Mouse (Mus musculus) hindbrain, postnatal 0 days (tissue): Measurements from ENCODE around the gene Fam184b. TPM values are rescaled to one million over a fixed set of nuclear protein-coding genes. Genes with fewer than 3 reads are reported as not detected.
A peak's percentile ranks its signal among the peaks of the same experiment; 100 is the strongest.

Experiments used
- ATAC-seq: fragments of 200-750 bp; cut with Nextera tagmentation; 2 replicates; pipeline ENCODE4 v1.8.0; 2017; ENCODE audit warnings: mild to moderate bottlenecking, moderate TSS enrichment, moderate library complexity
- DNase-seq: peaks from one replicate; pipeline ENCODE4 v3.0.0-alpha.2; 2015; ENCODE audit warnings: low spot score
- H3K27ac ChIP-seq: fragments of 300-500 bp; sonication (generic); 2 replicates; pipeline ENCODE4 v1.5.1; 2014; ENCODE audit warnings: mild to moderate bottlenecking
- H3K27me3 ChIP-seq: fragments of 300-500 bp; sonication (generic); 2 replicates; pipeline ENCODE4 v1.6.1; 2014; ENCODE audit warnings: low read length, mixed read lengths; ENCODE audit not compliant: insufficient read depth
- H3K36me3 ChIP-seq: fragments of 300-500 bp; sonication (generic); 2 replicates; pipeline ENCODE4 v1.6.1; 2014; ENCODE audit warnings: low read length, mixed read lengths; ENCODE audit not compliant: insufficient read depth
- H3K4me1 ChIP-seq: fragments of 300-500 bp; sonication (generic); 2 replicates; pipeline ENCODE4 v1.6.1; 2014; ENCODE audit warnings: antibody characterized with exemption, low read length, mixed read lengths; ENCODE audit not compliant: insufficient read depth
- H3K4me2 ChIP-seq: fragments of 300-500 bp; sonication (generic); 2 replicates; pipeline ENCODE4 v1.6.1; 2014; ENCODE audit warnings: low read depth, mild to moderate bottlenecking, low read length, moderate library complexity, mixed read lengths
- H3K4me3 ChIP-seq: fragments of 300-500 bp; sonication (generic); 2 replicates; pipeline ENCODE4 v1.5.1; 2014; ENCODE audit warnings: low read length
- H3K9ac ChIP-seq: fragments of 300-500 bp; sonication (generic); replicated peaks from 2 replicates; pipeline ENCODE4 v1.6.1; 2014; ENCODE audit warnings: mild to moderate bottlenecking, low read length, moderate library complexity, mixed read lengths
- H3K9me3 ChIP-seq: fragments of 300-500 bp; sonication (generic); 2 replicates; pipeline ENCODE4 v1.6.1; 2016; ENCODE audit warnings: low read length, mixed read lengths
- CTCF ChIP-seq: IDR thresholded peaks from 2 replicates; pipeline ENCODE4 v1.5.1; 2016; ENCODE audit warnings: antibody characterized with exemption, control low read depth, low read depth
- WGBS: fragments of 180-500 bp; shearing (Covaris S2); extraction: QIAGEN DNeasy Blood & Tissue Kit; methylation state at CpG from one replicate; pipeline ENCODE4 v1.1.7; 2014; 5-methylcytosine and 5-hydroxymethylcytosine counted together
- polyA plus RNA-seq: library from polyadenylated mRNA; unstranded; fragments of >200 nt; fragmentation: Nextera tagmentation; extraction: Ambion mirVana; gene quantifications from 2 replicates; pipeline ENCODE4 v1.2.1, GENCODE M21; 2015
- total RNA-seq: library from RNA; depleted of rRNA; stranded (reverse); fragments of >200 nt; gene quantifications from 2 replicates; pipeline ENCODE4 v1.2.3, GENCODE M21; 2014

Gene Fam184b
- total and polyA plus RNA-seq, 2 experiments from 2014 or later: 15.1 to 15.3 TPM

- 50% methylated on average over 3 of the region's 3 CpGs for WGBS
Measured at GRCm38 (mm10) chr5:45621511-45621910, 17.9 kb downstream of the Fam184b start.

GRCm38 (mm10) chr5:45599056-45599455, 40.4 kb downstream of the Fam184b start:
- ATAC-seq (no peak), DNase-seq (no peak)
- peaks cover 7% of the 10 kb centered on the region for H3K4me1 ChIP-seq
- 70% methylated on average over 4 of the region's 4 CpGs for WGBS
- no peak overlapping the region for H3K4me3 ChIP-seq
- no peak overlapping the region for H3K27ac ChIP-seq
- H3K9ac ChIP-seq: no peak overlapping the region
- H3K27me3 ChIP-seq: no peaks in the 10 kb centered on the region
- no peaks in the 10 kb centered on the region for H3K36me3 ChIP-seq
- TF ChIP-seq CTCF: no peak
- no peak overlapping the region for H3K4me2 ChIP-seq
- no peaks in the 10 kb centered on the region for H3K9me3 ChIP-seq

More at GRCm38 (mm10) chr5:45621511-45621910, 17.9 kb downstream of the Fam184b start:
- Histone ChIP-seq H3K9ac (no peak overlapping the region), H3K4me2 (no peak overlapping the region), H3K9me3 (0 out of 2 replicates have a peak, but pooled peaks cover 3% of the 10 kb centered on the region), H3K4me3 (no peak overlapping the region), H3K27ac (no peak overlapping the region), H3K36me3 (no peaks in the 10 kb centered on the region), H3K4me1 (no peaks in the 10 kb centered on the region), H3K27me3 (no peaks in the 10 kb centered on the region)
- no peak for ATAC-seq
- DNase-seq: no peak
- TF ChIP-seq CTCF: no peak

- DNase-seq (peak; percentile 75), ATAC-seq (peak; percentile 92)
- no peak overlapping the region for H3K4me2 ChIP-seq
- H3K9me3 ChIP-seq: no peaks in the 10 kb centered on the region
- WGBS: 19% methylated on average over 3 of the region's 3 CpGs
- no peaks in the 10 kb centered on the region for H3K27me3 ChIP-seq
- H3K36me3 ChIP-seq: no peaks in the 10 kb centered on the region
- peak overlapping the region; percentile 57; the same call in 1 of the 2 replicates for H3K27ac ChIP-seq
- TF ChIP-seq CTCF: no peak
- no peak overlapping the region for H3K4me3 ChIP-seq
- H3K9ac ChIP-seq: no peak overlapping the region
- peaks cover 7% of the 10 kb centered on the region for H3K4me1 ChIP-seq
Measured at GRCm38 (mm10) chr5:45595363-45596039, 43.9 kb downstream of the Fam184b start.

- no peak overlapping the region for H3K4me3 ChIP-seq
- ATAC-seq: no peak
- no peaks in the 10 kb centered on the region for H3K36me3 ChIP-seq
- 60% methylated on average over 6 of the region's 6 CpGs for WGBS
- no peak overlapping the region for H3K27ac ChIP-seq
- DNase-seq: no peak
- TF ChIP-seq CTCF: no peak
- no peaks in the 10 kb centered on the region for H3K27me3 ChIP-seq
- H3K4me2 ChIP-seq: no peak overlapping the region
- H3K4me1 ChIP-seq: peaks cover 7% of the 10 kb centered on the region
- H3K9ac ChIP-seq: no peak overlapping the region
- no peaks in the 10 kb centered on the region for H3K9me3 ChIP-seq
Measured at GRCm38 (mm10) chr5:45593276-45593675, 46.1 kb downstream of the Fam184b start.

GRCm38 (mm10) chr5:45590094-45590493, 49.3 kb downstream of the Fam184b start:
- ATAC-seq (no peak), DNase-seq (no peak)
- H3K36me3 ChIP-seq: no peaks in the 10 kb centered on the region
- H3K4me2 ChIP-seq: no peak overlapping the region
- peaks cover 11% of the 10 kb centered on the region; the same call in 1 of the 2 replicates for H3K9me3 ChIP-seq
- no peak overlapping the region for H3K9ac ChIP-seq
- no peaks in the 10 kb centered on the region for H3K4me1 ChIP-seq
- TF ChIP-seq CTCF: no peak
- H3K27ac ChIP-seq: no peak overlapping the region
- no peaks in the 10 kb centered on the region for H3K27me3 ChIP-seq
- no peak overlapping the region for H3K4me3 ChIP-seq
- WGBS: 87% methylated on average over 4 of the region's 4 CpGs

GRCm38 (mm10) chr5:45584601-45585000, 54.8 kb downstream of the Fam184b start:
- WGBS: 90% methylated on average over 8 of the region's 8 CpGs
- no peak for ATAC-seq
- Histone ChIP-seq H3K9me3 (peaks cover 11% of the 10 kb centered on the region; the same call in 1 of the 2 replicates), H3K4me3 (no peak overlapping the region), H3K4me1 (no peaks in the 10 kb centered on the region), H3K36me3 (no peaks in the 10 kb centered on the region), H3K27ac (no peak overlapping the region), H3K4me2 (no peak overlapping the region), H3K9ac (no peak overlapping the region), H3K27me3 (no peaks in the 10 kb centered on the region)
- no peak for DNase-seq
- TF ChIP-seq CTCF: no peak

- H3K4me2 ChIP-seq: no peak overlapping the region
- DNase-seq (no peak), ATAC-seq (no peak)
- no peak for TF ChIP-seq CTCF
- no peak overlapping the region for H3K9ac ChIP-seq
- no peak overlapping the region for H3K4me3 ChIP-seq
- no peaks in the 10 kb centered on the region for H3K27me3 ChIP-seq
- H3K9me3 ChIP-seq: no peaks in the 10 kb centered on the region
- WGBS: 87% methylated on average over 10 of the region's 10 CpGs
- H3K36me3 ChIP-seq: no peaks in the 10 kb centered on the region
- H3K4me1 ChIP-seq: no peaks in the 10 kb centered on the region; the same call in 1 of the 2 replicates
- no peak overlapping the region for H3K27ac ChIP-seq
Measured at GRCm38 (mm10) chr5:45580279-45580678, 59.1 kb downstream of the Fam184b start.
